Mouse (Mus musculus): ENCODE data around the gene Krt79. TPM values are rescaled to one million over a fixed set of nuclear protein-coding genes. Genes with fewer than 3 reads are reported as not detected.
A peak's percentile ranks its signal among the peaks of the same experiment; 100 is the strongest.

Gene Krt79
- polyA plus RNA-seq, 1 experiment from 2014 or later, result not detected

DNA sequence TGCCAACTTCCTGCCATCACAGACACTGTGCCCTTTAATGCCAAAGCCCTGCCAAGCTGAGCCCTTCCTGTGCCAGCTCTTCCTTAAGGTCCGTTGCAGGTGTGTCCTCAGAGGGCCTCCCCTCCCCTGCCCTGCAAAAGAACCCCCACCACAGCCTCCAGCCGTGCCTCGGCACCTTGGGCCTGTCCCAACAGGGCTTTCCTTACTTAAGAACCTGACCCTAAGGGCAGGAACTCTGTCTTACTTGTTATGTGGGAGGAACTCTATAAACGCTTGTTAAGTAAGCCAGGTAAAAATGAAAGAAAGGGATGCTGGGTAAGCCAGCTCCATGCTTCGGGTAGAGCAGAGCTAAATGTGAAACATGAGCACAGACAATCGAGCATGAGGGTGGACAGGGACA lies 7.1 kb downstream of the Krt79 start:
- Histone ChIP-seq H3K27ac (replicated peaks) (no peak overlapping the region), H3K9me3 (replicated peaks) (no peaks in the 10 kb centered on the region), H3K4me3 (replicated peaks) (no peak overlapping the region), H3K4me1 (replicated peaks) (peaks cover 4% of the 10 kb centered on the region; the same call in 1 of the 2 replicates), H3K36me3 (replicated peaks) (no peaks in the 10 kb centered on the region), H3K4me2 (no peak overlapping the region), H3K27me3 (peaks cover 31% of the 10 kb centered on the region), H3K9ac (no peak overlapping the region)
- no peak for ATAC-seq (ENCODE audit: insufficient read depth)
- 41% methylated on average over 6 of the region's 6 CpGs for WGBS (ENCODE audit: insufficient replicate concordance)

DNA sequence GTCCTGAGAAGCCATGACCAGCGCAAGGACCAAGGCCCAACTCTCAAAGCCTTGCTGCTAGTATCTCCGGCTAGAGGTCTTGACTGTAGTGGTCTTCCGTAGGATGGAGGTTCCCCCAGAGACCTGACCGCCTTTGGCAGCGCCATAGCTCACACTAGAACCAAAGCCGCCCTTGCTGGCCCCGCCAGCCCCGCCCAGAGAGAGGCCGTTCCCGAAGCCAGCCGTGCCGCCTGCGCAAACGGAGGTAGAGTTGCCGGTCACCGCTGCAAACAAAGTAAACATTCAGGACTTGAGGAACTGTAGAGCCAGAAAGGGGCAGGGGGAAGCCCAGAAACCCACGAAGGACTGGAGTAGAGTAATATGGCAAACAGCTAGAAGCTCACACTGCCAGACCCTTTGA lies 10.5 kb downstream of the Krt79 start:
- Histone ChIP-seq H3K9me3 (replicated peaks) (no peaks in the 10 kb centered on the region), H3K27me3 (peaks cover 31% of the 10 kb centered on the region), H3K36me3 (replicated peaks) (no peaks in the 10 kb centered on the region), H3K27ac (replicated peaks) (no peak overlapping the region), H3K9ac (no peak overlapping the region), H3K4me1 (replicated peaks) (peaks cover 8% of the 10 kb centered on the region; the same call in 1 of the 2 replicates), H3K4me2 (peak overlapping the region; percentile 46), H3K4me3 (replicated peaks) (peak overlapping the region; percentile 18; the same call in 1 of the 2 replicates)
- 0 out of 2 replicates have a peak, but pooled peaks have one; percentile 26 for ATAC-seq (ENCODE audit: insufficient read depth)
- 2% methylated on average over 17 of the region's 17 CpGs for WGBS (ENCODE audit: insufficient replicate concordance)

DNA sequence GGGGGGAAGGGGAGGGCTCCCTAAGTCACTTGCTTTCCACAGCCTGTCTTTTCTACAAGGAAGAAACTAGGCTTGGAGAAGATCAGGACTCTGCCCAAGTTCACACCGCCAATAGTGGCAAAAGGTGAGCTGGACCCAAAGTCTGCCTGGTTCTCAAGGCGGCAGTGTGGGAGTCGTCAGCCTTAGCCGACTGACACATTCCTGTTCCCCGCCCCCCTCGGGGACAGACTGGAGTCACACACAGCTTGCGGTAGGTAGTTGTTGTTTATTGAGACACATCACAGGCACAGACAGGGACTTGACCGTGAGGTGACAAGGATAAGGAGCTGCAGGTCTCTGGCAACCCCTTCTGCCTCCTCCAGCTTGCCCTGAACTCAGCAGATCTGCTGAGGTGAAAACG lies 11.0 kb downstream of the Krt79 start:
- peaks cover 8% of the 10 kb centered on the region; the same call in 1 of the 2 replicates for H3K4me1 ChIP-seq (replicated peaks)
- H3K36me3 ChIP-seq (replicated peaks), result no peaks in the 10 kb centered on the region
- no peak overlapping the region for H3K9ac ChIP-seq
- H3K27me3 ChIP-seq, result peaks cover 31% of the 10 kb centered on the region
- H3K27ac ChIP-seq (replicated peaks), result no peak overlapping the region
- H3K9me3 ChIP-seq (replicated peaks), result no peaks in the 10 kb centered on the region
- no peak for ATAC-seq (ENCODE audit: insufficient read depth)
- no peak overlapping the region for H3K4me3 ChIP-seq (replicated peaks)
- peak overlapping the region; percentile 46 for H3K4me2 ChIP-seq
- 23% methylated on average over 9 of the region's 9 CpGs for WGBS (ENCODE audit: insufficient replicate concordance)

DNA sequence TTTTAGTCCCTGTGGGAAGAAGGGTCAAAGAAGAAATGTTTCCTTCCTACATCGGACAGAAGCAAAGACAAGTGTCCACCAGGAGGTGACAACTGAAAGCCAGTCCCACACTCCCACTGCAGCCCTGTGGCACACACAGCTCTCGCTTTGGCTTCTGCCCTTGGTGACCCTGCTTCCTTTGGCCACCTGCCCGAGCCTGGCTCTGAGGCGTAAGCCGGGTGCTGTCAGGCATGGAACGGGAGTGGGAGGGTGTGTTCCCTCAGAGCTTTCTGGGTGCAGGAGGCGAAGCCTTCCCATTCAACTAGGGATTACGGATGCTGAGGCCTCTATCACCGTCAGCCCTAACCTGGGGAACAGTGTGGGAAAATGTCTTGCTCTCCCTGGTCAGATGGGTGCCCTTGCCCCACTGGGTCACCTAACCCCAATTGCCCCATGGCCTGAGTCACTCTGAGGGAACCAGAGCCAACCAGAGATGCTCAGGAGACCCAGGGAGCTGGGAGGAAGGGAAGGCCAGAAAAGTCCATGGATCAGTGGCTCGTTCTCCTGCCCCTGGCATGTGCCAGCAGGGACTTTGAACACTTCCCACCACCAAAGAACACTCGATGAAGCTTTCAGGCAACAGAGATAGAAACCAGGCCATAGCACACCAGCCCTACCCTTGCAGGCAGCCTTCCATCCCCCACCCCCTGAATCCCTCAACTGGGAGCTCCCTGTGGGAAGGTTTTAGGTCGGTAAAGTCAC lies 12.6 kb downstream of the Krt79 start:
- 51% methylated on average over 12 of the region's 12 CpGs for WGBS (ENCODE audit: insufficient replicate concordance)
- Histone ChIP-seq H3K4me1 (replicated peaks) (peaks cover 12% of the 10 kb centered on the region; the same call in 1 of the 2 replicates), H3K9me3 (replicated peaks) (no peaks in the 10 kb centered on the region), H3K36me3 (replicated peaks) (no peaks in the 10 kb centered on the region), H3K4me3 (replicated peaks) (no peak overlapping the region), H3K4me2 (no peak overlapping the region), H3K27me3 (peaks cover 31% of the 10 kb centered on the region), H3K9ac (no peak overlapping the region), H3K27ac (replicated peaks) (no peak overlapping the region)
- no peak for ATAC-seq (ENCODE audit: insufficient read depth)

DNA sequence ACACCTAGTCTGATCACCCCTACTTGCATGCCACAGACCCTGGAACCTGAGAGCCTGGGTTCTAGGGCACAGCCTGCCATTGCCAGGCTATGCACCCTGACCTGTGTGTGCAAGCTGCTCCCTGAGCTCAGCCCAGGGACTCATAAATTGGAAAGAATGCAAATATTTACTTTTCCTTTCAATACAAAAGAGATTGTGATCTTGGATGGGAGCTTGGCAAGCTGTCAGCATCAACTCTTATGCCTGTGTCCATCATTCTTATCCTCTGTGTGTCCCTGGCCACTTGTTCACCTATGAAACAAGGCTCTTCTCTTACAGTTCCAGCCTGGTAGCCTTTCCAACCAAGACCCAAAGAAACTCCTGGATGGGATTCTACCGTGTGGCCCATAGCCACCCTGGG lies 15.1 kb downstream of the Krt79 start:
- H3K27me3 ChIP-seq, result peaks cover 16% of the 10 kb centered on the region
- ATAC-seq (ENCODE audit: insufficient read depth), result no peak
- WGBS (ENCODE audit: insufficient replicate concordance), result 58% methylated on average over 1 of the region's 1 CpGs
- H3K27ac ChIP-seq (replicated peaks), result no peak overlapping the region
- no peak overlapping the region for H3K4me2 ChIP-seq
- peaks cover 11% of the 10 kb centered on the region; the same call in 1 of the 2 replicates for H3K4me1 ChIP-seq (replicated peaks)
- no peaks in the 10 kb centered on the region for H3K9me3 ChIP-seq (replicated peaks)
- H3K4me3 ChIP-seq (replicated peaks), result no peak overlapping the region
- no peaks in the 10 kb centered on the region for H3K36me3 ChIP-seq (replicated peaks)
- H3K9ac ChIP-seq, result no peak overlapping the region

DNA sequence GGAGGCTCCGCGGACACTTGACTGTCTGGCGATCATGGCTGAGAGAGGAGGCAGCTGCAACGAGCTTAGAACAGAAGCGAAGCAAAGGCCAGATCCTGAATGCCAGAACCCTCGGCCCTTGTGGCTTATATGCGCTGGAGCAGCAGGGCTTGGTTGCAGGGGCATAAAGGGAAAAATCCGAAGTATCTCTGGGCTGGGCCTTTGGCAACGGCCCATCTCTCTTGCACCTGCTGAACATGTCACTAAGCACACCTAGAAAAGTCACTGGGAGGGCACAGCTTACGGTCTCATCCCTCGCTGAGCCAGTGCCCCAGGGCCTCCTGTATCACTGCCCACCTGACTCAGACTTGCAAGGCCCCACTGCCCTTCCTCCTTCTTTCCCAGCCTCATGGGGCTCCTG lies 15.5 kb downstream of the Krt79 start, which contains the start of gene Krt4:
Gene Krt4 (minus strand): TSS at position 101 of the 400 bp plus-strand sequence.
- H3K9me3 ChIP-seq (replicated peaks), result no peaks in the 10 kb centered on the region
- 0 out of 2 replicates have a peak, but pooled peaks cover 9% of the 10 kb centered on the region for H3K4me1 ChIP-seq (replicated peaks)
- no peaks in the 10 kb centered on the region for H3K36me3 ChIP-seq (replicated peaks)
- 67% methylated on average over 11 of the region's 11 CpGs for WGBS (ENCODE audit: insufficient replicate concordance)
- no peak for ATAC-seq (ENCODE audit: insufficient read depth)
- no peak within 1 kb of the TSS for H3K9ac ChIP-seq
- H3K27me3 ChIP-seq, result peaks cover 12% of the 10 kb centered on the region
- H3K4me3 ChIP-seq (replicated peaks), result no peak within 1 kb of the TSS
- H3K27ac ChIP-seq (replicated peaks), result no peak within 1 kb of the TSS
- no peak within 1 kb of the TSS for H3K4me2 ChIP-seq

DNA sequence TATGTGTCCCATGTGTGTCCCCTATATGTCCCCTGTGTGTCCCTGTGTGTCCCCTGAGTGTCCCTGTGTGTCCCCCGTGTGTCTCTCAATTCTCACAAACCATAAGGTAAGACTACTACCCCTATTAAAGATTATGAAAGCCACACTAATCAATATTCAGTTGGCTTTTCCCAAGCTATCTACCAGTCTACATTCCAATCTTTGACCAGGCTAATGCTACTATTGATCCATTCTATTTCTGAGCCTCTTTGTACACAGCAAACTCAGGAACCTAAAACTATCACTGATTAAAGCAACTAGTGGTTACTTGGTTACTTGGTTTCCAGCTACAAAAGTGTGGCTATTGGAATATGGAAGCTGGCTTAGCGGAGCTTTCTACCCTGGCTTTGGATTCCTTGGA lies 17.8 kb downstream of the Krt79 start:
- H3K9ac ChIP-seq, result no peak overlapping the region; the same call in 1 of the 2 replicates
- H3K4me1 ChIP-seq (replicated peaks), result 0 out of 2 replicates have a peak, but pooled peaks cover 9% of the 10 kb centered on the region
- ATAC-seq (ENCODE audit: insufficient read depth), result no peak
- H3K9me3 ChIP-seq (replicated peaks), result no peaks in the 10 kb centered on the region
- no peaks in the 10 kb centered on the region for H3K36me3 ChIP-seq (replicated peaks)
- H3K4me2 ChIP-seq, result no peak overlapping the region; the same call in 1 of the 2 replicates
- no peaks in the 10 kb centered on the region for H3K27me3 ChIP-seq
- no peak overlapping the region for H3K4me3 ChIP-seq (replicated peaks)
- no peak overlapping the region for H3K27ac ChIP-seq (replicated peaks)
- WGBS (ENCODE audit: insufficient replicate concordance), result 45% methylated on average over 2 of the region's 2 CpGs

DNA sequence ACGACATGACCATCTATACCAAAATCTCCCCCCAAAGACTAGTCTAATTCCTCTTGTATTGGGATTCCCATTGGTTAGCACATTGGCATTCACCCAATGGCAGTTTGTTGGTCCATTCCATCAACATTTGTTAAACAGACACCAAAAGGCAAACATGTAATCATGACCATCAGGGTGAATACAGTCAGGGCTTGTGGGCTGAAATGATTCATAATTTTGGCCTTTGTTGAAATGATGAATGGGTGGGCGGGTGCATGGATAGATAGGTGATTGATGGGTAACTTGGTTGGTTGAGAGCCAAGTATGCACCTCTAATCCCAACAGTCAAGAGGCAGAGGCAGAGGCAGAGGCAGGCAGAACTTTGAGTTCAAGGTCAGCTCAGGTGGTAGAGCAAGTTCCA lies 24.1 kb downstream of the Krt79 start:
- H3K27me3 ChIP-seq, result no peaks in the 10 kb centered on the region
- H3K9me3 ChIP-seq (replicated peaks), result no peaks in the 10 kb centered on the region
- no peak overlapping the region for H3K4me3 ChIP-seq (replicated peaks)
- no peak overlapping the region for H3K27ac ChIP-seq (replicated peaks)
- ATAC-seq (ENCODE audit: insufficient read depth), result no peak
- H3K4me2 ChIP-seq, result no peak overlapping the region
- no peaks in the 10 kb centered on the region for H3K36me3 ChIP-seq (replicated peaks)
- WGBS (ENCODE audit: insufficient replicate concordance), result 40% methylated on average over 2 of the region's 2 CpGs
- no peaks in the 10 kb centered on the region for H3K4me1 ChIP-seq (replicated peaks)
- H3K9ac ChIP-seq, result no peak overlapping the region

DNA sequence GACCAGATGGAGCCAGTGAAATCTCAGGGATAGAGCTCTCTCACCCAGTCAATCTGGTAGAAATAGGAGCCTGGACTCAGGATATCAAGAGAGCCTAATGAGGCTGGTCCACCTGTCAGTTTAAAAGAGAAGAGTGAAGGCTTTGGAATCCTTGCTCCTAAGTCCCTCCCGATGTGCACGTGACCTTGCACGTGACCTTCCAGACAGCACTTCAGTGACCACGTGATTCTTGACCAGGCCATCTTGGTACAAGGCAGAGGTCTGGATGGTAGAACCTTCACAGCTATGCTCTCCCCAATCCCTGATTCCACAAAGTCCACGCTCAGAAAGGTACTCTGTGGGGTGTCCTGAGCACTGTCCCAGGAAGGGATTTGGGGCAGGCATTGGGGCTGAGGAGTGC lies 35.3 kb downstream of the Krt79 start:
- Histone ChIP-seq H3K4me1 (replicated peaks) (no peaks in the 10 kb centered on the region), H3K4me2 (no peak overlapping the region), H3K9me3 (replicated peaks) (no peaks in the 10 kb centered on the region), H3K27me3 (no peaks in the 10 kb centered on the region), H3K9ac (no peak overlapping the region), H3K27ac (replicated peaks) (no peak overlapping the region), H3K36me3 (replicated peaks) (no peaks in the 10 kb centered on the region), H3K4me3 (replicated peaks) (no peak overlapping the region)
- ATAC-seq (ENCODE audit: insufficient read depth), result no peak
- 63% methylated on average over 5 of the region's 5 CpGs for WGBS (ENCODE audit: insufficient replicate concordance)

DNA sequence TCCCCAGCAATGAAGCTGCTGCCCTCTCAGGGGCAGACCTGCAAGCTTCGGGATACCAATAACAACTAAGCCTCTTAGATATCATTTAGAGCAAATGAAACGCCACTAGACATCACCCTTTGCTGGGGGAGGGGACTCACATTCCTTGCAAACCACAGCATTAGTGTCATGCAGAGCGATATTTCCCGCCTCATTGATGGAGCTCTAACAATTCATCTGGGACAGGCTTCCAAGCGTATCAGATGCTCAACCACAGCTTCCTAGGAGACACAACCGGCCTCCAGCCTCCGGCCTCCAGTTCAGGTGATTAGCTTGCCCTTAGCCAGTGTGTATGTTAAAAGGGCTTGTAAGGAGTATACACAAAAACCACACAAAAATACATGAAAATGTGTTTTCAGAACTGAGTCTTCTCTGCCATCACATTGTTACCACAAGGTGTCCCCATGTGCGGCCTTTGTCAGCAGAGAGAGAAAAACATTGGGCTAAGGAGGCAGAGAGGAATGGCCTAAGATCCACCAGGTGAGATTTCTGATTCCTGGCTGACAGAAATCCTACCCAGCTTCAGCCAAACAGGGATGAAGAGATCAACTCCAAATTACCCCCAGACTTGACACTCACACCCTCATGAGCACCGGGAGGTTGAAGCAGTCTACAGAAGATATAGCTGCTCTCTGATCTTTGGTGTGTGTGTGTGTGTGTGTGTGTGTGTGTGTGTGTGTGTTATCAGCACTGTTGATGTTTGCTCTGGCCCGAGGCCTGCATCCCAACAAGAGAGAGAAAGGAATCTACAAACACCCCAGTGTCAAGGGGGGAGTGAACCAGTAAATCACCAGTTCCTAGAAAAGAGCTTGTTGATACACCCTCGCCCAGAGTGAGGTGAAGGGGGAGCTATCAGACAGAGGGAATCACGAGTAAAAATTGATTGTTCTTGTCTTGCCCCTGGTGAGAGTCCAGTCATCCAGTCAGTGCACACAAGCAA lies 37.7 kb downstream of the Krt79 start:
- H3K36me3 ChIP-seq (replicated peaks), result no peaks in the 10 kb centered on the region
- H3K9ac ChIP-seq, result no peak overlapping the region
- ATAC-seq (ENCODE audit: insufficient read depth), result no peak
- 47% methylated on average over 12 of the region's 12 CpGs for WGBS (ENCODE audit: insufficient replicate concordance)
- no peaks in the 10 kb centered on the region for H3K4me1 ChIP-seq (replicated peaks)
- H3K27ac ChIP-seq (replicated peaks), result no peak overlapping the region
- no peaks in the 10 kb centered on the region for H3K27me3 ChIP-seq
- no peak overlapping the region for H3K4me2 ChIP-seq
- no peaks in the 10 kb centered on the region for H3K9me3 ChIP-seq (replicated peaks)
- H3K4me3 ChIP-seq (replicated peaks), result no peak overlapping the region

DNA sequence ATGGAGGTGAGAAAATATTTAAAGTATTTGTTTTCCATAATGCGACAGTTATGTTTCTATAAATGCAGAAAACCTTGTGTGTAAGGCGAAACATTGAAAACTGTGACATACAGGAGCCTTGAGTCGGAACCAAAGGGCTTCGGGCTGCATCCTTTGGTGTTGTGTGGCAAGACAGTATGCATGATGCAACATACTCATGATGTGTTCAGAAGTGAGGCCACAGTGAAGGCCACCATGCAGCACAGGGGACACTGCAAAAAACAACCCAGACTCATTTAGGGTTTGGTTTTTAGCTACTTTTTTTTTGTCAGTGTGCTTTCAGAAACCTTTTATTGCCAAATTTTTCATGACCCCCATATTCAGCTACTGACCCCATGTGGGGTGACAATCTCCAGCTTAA lies 44.9 kb downstream of the Krt79 start:
- Histone ChIP-seq H3K4me3 (replicated peaks) (no peak overlapping the region), H3K36me3 (replicated peaks) (no peaks in the 10 kb centered on the region), H3K4me2 (no peak overlapping the region), H3K9me3 (replicated peaks) (no peaks in the 10 kb centered on the region), H3K27me3 (peaks cover 4% of the 10 kb centered on the region; the same call in 1 of the 2 replicates), H3K4me1 (replicated peaks) (no peaks in the 10 kb centered on the region), H3K9ac (no peak overlapping the region), H3K27ac (replicated peaks) (no peak overlapping the region)
- ATAC-seq (ENCODE audit: insufficient read depth), result no peak
- 60% methylated on average over 4 of the region's 4 CpGs for WGBS (ENCODE audit: insufficient replicate concordance)
